Mouse (Mus musculus) kidney, adult 2 months (tissue): Measurements from ENCODE around the gene Arhgap17.

Experiments
- CTCF ChIP-seq: fragments of 200-500 bp; conservative IDR thresholded peaks from 2 replicates; pipeline ENCODE4 v1.5.1; 2011; ENCODE audit warnings: low read depth, mild to moderate bottlenecking, control low read depth, low read length, moderate library complexity, mixed read lengths; ENCODE audit not compliant: insufficient read depth, insufficient read length
- POLR2A ChIP-seq: fragments of 200-500 bp; IDR thresholded peaks from one replicate; pipeline ENCODE4 v1.6.1; 2011; ENCODE audit warnings: low read depth, low read length, control low read depth

- TF ChIP-seq CTCF (no peak), POLR2A (no peak)
These were observed 34.5 kb upstream of the Arhgap17 start for GRCm38 (mm10) chr7:123404198-123404597.
